Mouse (Mus musculus): ENCODE measurements around the gene Anln.

DNA sequence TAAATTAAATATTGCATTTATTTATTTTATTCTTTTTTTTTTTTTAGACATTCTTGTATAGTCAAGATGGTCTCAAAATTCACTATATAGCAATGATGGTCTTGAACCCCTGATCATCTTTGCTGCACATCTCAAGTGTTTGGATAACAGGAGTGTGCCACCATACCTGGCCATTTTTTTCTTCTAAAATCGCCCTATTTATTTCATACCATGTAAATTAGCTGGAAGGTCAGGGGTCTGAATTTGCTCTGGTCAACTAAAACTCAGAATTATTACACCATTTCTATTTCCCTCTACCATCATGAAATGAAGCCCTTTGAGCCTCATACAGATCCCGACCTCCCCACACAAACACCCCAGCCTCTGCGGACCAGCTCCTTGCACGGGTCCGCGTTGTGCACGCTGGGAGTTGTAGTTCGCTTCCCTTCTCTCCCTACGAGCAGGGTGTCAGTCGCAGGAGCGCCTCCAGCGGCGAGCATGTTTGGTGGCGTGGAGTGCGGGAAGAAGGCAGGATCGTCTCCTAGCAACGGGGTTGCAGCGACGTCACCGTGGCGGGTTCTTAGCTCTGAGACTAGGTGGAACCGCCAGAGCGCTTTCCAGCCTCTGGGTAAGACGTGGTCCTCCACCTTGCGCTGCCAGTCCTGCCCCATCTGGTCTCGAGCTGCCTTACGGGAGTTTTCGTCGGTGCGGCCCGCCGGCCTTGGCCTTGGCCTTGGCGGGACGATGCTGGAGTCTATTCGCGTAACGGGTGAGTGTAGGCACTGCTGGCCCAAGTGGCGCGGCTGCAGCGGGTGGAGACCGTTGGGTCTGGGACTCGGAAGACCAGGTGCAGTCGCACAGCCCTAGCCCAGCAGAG is 22.2 kb upstream of the Anln start, which contains the start of gene 9530077C05Rik:
- no peak; the same call in 1 of the 2 replicates for TF ChIP-seq POLR2A (IDR thresholded peaks at IDR 0.05; ENCODE audit: borderline replicate concordance, extremely low read depth, low read depth, low read length)
- peak; percentile 85 for TF ChIP-seq CTCF (IDR thresholded peaks at IDR 0.05; ENCODE audit: insufficient read depth, low read length)

Measured in lung, adult 2 months (tissue).